Mouse (Mus musculus): ENCODE results near the gene Six2. TPM values are rescaled to one million over a fixed set of nuclear protein-coding genes. Genes with fewer than 3 reads are reported as not detected.
A peak's percentile ranks its signal among the peaks of the same experiment; 100 is the strongest.

The Six2 gene
- total RNA-seq (2014; fragmentation: Nextera tagmentation) (not detected in 2 replicates), total RNA-seq (2017) (not detected in 2 replicates)

- ATAC-seq (replicated peaks; ENCODE audit: poor library complexity, severe bottlenecking): no peak
Observed at GRCm38 (mm10) chr17:85688236-85688910, at the start of gene Six2. TSS of gene Six2 (minus strand) at chr17:85688274.

- no peak for ATAC-seq (replicated peaks; ENCODE audit: poor library complexity, severe bottlenecking)
Observed at GRCm38 (mm10) chr17:85737090-85737780, 49.2 kb upstream of the Six2 start.

- no peak for ATAC-seq (replicated peaks; ENCODE audit: poor library complexity, severe bottlenecking)
Observed at GRCm38 (mm10) chr17:85731329-85731728, 43.3 kb upstream of the Six2 start.

GRCm38 (mm10) chr17:85730231-85731015, 42.3 kb upstream of the Six2 start:
- no peak for ATAC-seq (replicated peaks; ENCODE audit: poor library complexity, severe bottlenecking)

DNA sequence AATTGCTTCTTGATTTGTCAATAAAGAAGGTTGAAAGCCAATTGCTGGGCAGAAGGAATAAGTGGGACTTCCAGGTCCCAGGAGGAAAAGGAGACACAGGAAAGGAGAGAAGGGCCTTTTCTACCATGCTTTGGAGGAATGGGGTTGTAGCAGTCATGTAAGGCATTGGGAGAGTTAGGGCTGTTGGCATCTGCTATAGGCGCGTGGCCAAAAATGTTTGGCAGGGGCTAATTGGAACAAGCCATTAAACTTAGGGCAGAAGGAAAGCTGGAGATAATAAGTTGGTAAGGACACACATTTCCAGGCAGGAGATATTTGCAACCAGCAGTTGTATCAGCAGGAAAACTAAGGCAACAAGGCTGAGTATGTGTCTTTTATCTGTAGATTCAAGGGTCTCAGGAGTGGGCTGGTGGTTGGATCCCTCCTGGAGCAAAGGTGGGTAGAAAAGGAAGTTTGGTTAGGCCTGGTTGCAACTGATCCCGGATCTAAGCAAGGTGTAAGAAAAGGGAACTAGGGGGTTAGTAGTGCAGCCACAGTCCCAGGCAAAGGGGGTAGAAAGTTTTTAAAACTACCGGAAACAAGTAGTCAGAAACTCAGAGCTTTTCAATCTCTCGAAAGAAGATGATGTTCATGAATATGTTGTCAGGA, 40.1 kb upstream of the Six2 start:
- 0 out of 2 replicates have a peak, but pooled peaks have one; percentile 27 for ATAC-seq (replicated peaks; ENCODE audit: poor library complexity, severe bottlenecking)

DNA sequence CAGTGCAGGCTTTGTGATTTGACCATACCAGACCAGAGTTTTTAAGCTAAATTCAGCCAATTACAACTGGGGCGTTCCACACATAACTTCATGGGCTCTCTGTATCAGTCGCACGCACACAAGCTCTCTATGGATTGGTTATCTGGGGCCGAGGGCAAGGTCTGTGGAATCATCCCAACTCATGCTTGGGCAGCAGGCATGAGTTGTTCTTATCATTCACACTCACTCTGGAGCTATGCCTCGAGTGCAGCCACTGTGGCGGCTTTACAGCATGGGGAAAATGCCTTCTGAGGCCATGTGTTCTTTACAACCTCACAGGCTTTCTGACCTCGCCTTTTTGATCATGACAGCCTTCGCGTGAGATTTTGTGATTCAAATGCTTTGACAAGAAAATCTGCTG, 37.9 kb upstream of the Six2 start:
- no peak for ATAC-seq (replicated peaks; ENCODE audit: poor library complexity, severe bottlenecking)

GRCm38 (mm10) chr17:85723166-85723565, 35.1 kb upstream of the Six2 start:
- ATAC-seq (replicated peaks; ENCODE audit: poor library complexity, severe bottlenecking): no peak

- no peak for ATAC-seq (replicated peaks; ENCODE audit: poor library complexity, severe bottlenecking)
Observed at GRCm38 (mm10) chr17:85717266-85717665, 29.2 kb upstream of the Six2 start.

- no peak; the same call in 1 of the 2 replicates for ATAC-seq (replicated peaks; ENCODE audit: poor library complexity, severe bottlenecking)
Observed at GRCm38 (mm10) chr17:85715784-85716183, 27.7 kb upstream of the Six2 start.

- no peak for ATAC-seq (replicated peaks; ENCODE audit: poor library complexity, severe bottlenecking)
Observed at GRCm38 (mm10) chr17:85714370-85714769, 26.3 kb upstream of the Six2 start.

- no peak for ATAC-seq (replicated peaks; ENCODE audit: poor library complexity, severe bottlenecking)
Observed at GRCm38 (mm10) chr17:85712874-85713273, 24.8 kb upstream of the Six2 start.

DNA sequence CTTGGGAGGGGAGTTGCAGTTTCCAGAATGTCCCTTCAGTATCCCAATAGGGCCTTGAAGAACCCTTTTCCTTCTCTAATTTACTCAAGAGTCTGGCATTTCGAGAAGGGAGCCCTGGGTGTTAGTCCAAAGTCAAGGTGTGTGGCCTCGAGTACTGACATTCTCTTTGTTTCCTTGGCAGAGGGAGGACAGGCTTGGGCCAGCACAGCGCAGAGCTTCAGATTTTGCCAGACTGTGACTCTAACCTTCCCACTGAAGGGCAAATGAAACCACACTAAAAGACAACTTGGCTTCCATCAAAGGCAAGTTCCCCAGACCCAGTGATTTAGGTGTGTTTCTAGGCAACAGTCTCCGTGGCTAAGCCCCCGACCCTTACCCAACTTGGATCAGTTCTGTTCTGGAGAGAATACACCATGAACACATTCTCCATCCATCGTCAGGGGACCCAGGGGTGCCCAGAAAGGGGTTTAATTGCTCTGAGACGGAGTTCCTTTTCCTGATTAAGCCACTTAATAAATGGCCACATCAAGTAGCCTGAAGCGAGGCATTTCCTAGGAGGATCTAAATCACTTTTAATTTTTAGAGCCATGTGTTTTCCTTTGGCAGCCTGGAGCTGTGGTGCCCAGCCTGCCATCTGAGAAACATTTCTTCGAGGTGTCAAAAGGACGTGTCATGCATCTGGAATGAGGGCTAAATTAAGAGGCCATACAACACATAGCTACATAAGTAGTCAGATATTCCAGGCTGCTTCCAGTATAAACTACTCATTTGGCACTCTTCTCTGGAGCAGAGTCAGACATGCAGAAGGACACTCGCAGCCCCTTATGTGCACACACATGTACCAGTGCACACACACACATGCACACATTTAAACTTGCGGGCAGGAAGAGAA, 16.5 kb upstream of the Six2 start:
- no peak for ATAC-seq (replicated peaks; ENCODE audit: poor library complexity, severe bottlenecking)

DNA sequence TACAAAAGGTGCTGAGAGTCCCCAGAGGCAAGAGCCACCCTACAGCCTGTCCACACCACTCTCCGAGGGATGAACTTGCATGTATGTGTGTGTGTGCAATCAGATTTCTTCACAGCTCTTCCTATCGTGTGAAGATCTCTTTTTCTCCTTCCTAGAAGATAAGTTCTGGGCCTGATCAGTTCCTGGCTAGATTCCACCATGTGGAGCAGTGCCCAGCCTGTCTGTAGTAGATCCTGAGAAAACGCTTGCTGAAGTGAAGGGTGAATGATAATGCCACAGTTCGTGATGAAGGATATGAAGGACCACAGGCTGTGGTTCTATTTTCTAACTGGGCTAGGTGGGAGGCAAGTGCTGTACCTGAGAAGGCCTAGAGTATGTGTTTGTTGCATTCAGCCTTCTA, 12.0 kb upstream of the Six2 start:
- no peak for ATAC-seq (replicated peaks; ENCODE audit: poor library complexity, severe bottlenecking)

- ATAC-seq (replicated peaks; ENCODE audit: poor library complexity, severe bottlenecking): peak; percentile 71
Observed at GRCm38 (mm10) chr17:85698643-85699042, 10.6 kb upstream of the Six2 start.

DNA sequence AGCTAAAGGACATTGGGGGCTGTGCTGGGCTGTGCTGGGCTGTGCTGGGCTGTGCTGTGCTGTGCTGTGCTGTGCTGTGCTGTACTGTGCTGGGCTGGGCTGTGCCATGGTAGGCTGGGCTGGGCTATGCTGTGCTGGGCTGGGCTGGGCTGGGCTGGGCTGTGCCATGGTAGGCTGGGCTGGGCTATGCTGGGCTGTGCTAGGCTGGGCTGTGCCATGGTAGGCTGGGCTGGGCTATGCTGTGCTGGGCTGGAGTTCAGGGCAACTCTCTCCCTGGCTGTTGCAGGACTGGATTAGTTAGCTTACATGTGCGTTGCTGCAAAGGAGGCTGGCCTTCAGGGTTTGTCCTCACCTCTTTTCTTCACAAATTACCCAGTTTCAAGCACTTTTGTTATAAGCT, 9.9 kb upstream of the Six2 start:
- ATAC-seq (replicated peaks; ENCODE audit: poor library complexity, severe bottlenecking): 0 out of 2 replicates have a peak, but pooled peaks have one; percentile 22

DNA sequence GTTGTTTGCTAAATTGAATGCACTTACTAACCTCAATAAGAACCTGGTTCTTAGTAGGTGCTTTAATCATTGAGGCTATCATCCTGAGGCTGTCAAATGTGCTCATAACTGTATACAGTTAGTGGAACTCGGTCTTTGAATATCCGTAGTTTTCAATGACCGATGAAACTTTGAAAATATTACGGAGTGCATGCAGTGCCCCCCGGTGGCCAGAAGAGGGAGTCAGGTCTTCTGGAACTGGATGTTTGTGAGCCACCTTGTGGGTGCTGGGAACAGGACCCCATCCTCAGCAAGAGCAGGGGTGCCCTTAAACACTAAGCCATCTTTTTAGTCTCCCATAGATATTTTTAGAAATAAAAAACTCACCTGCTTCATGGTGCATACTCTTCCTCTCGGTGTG, 6.4 kb upstream of the Six2 start:
- no peak for ATAC-seq (replicated peaks; ENCODE audit: poor library complexity, severe bottlenecking)

- ATAC-seq (replicated peaks; ENCODE audit: poor library complexity, severe bottlenecking): no peak
Observed at GRCm38 (mm10) chr17:85693101-85693500, 5.0 kb upstream of the Six2 start.

- ATAC-seq (replicated peaks; ENCODE audit: poor library complexity, severe bottlenecking): no peak
Observed at GRCm38 (mm10) chr17:85692594-85692993, 4.5 kb upstream of the Six2 start.

DNA sequence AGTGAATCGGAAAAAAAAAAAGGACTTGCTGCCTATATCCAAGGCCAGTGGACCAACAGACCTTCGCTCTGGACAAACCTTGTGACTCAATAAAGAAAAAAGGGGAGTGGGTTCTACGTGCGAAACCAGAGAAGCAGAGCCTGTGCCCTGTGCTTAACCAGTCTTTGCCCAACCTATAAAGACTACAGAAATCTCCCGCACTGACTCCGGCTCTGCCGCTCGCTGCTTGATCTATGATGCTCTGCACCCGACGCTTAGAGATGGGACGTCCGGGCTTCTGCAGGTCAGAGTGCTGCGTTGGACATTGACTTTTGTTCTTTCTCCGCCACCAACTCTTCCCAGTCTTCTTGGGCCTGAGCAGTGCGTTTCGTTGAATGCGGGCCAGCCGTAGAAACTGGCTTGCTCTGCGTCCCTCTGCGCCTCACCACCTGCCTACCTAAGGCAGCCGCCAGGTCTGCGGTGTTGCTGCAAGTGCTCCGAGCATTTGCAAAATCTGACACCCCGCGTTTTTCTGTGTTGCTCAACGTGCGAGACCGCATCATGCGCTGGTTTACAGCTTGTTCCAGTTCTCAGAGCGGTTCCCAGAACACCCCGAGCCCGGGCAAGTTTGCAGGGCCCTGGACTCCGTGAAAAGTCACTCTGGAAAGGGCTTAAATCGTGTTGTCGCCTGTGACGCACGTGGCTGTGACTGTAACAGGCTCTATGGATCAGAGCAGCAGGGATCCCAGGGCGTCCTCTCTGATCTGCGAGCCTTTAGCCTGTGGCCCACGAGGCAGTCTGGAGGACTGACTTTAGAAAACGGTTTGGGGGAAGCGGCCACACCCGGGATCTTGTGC, 3.8 kb upstream of the Six2 start:
- peak; percentile 35 for ATAC-seq (replicated peaks; ENCODE audit: poor library complexity, severe bottlenecking)

Measured in granulocyte monocyte progenitor cell, adult 5-6 weeks (primary cell).